8 mouse cellular contexts compared by ENCODE assay signal in genomic region chr9:14750901-14751502, GRCm38 (mm10). TPM values are rescaled to one million over a fixed set of nuclear protein-coding genes. Genes with fewer than 3 reads are reported as not detected.
DNase-seq lines count a peak whose midpoint lies in the region; ATAC-seq and TF ChIP-seq lines count a peak whose summit lies in the region.

No protein-coding gene starts in this region.

- no peak for TF ChIP-seq CTCF in bone marrow macrophage, adult 2 months (IDR thresholded peaks at IDR 0.05; ENCODE audit: low read depth, low read length)

- DNase-seq in kidney, adult 9 months: no peak
- peak; percentile 28 for DNase-seq in heart, postnatal 4 days
- no peak for DNase-seq in right cerebral cortex, postnatal 36 days (ENCODE audit: low spot score in 2 of 2)
- DNase-seq in embryo, embryonic 10.5 days (ENCODE audit: low spot score): no peak

- H3K9ac ChIP-seq in kidney, embryonic 14.5 days (ENCODE audit: low read depth, low read length): peak overlapping the region; percentile 73
- H3K9ac ChIP-seq in lung, embryonic 15.5 days: peak overlapping the region; percentile 49

- H3K4me1 ChIP-seq in kidney, embryonic 14.5 days (ENCODE audit: control insufficient read depth, insufficient read depth, low read length): peaks cover 10% of the 10 kb centered on the region; the same call in 1 of the 2 replicates
- H3K4me1 ChIP-seq in bone marrow macrophage, adult 2 months (ENCODE audit: control insufficient read depth, insufficient read depth, low read length): peaks cover 4% of the 10 kb centered on the region
- peaks cover 13% of the 10 kb centered on the region for H3K4me1 ChIP-seq in lung, embryonic 15.5 days

- ATAC-seq in kidney, embryonic 14.5 days (ENCODE audit: low FRiP score, low TSS enrichment): 0 out of 2 replicates have a peak, but pooled peaks have one; percentile 4
- ATAC-seq in lung, embryonic 15.5 days (ENCODE audit: borderline replicate concordance, extremely low read depth, low FRiP score, low TSS enrichment): no peak
- no peak for ATAC-seq in activated CD4-positive, CD25-positive, alpha-beta regulatory T cell, adult 4 months

- no peak for TF ChIP-seq POLR2A in bone marrow macrophage, adult 2 months (IDR thresholded peaks at IDR 0.05; ENCODE audit: borderline replicate concordance, low read depth, low read length)

- H3K4me3 ChIP-seq in kidney, embryonic 14.5 days (ENCODE audit: low read length): peak overlapping the region; percentile 52
- H3K4me3 ChIP-seq in bone marrow macrophage, adult 2 months (ENCODE audit: insufficient read depth, low read length): peak overlapping the region; percentile 67
- peak overlapping the region; percentile 50 for H3K4me3 ChIP-seq in lung, embryonic 15.5 days

- H3K27ac ChIP-seq in kidney, embryonic 14.5 days (ENCODE audit: low read depth, low read length): no peak overlapping the region
- no peak overlapping the region for H3K27ac ChIP-seq in bone marrow macrophage, adult 2 months (ENCODE audit: insufficient read depth, low read depth, low read length)
- H3K27ac ChIP-seq in lung, embryonic 15.5 days: no peak overlapping the region

- H3K36me3 ChIP-seq in kidney, embryonic 14.5 days (ENCODE audit: control insufficient read depth, insufficient read depth, low read length): no peaks in the 10 kb centered on the region
- no peaks in the 10 kb centered on the region for H3K36me3 ChIP-seq in lung, embryonic 15.5 days

- H3K4me2 ChIP-seq in kidney, embryonic 14.5 days (replicated peaks; ENCODE audit: low read depth, low read length): peak overlapping the region; percentile 92
- peak overlapping the region; percentile 98 for H3K4me2 ChIP-seq in lung, embryonic 15.5 days

- H3K9me3 ChIP-seq in kidney, embryonic 14.5 days (ENCODE audit: control insufficient read depth, low read length): no peaks in the 10 kb centered on the region
- no peaks in the 10 kb centered on the region for H3K9me3 ChIP-seq in lung, embryonic 15.5 days

- WGBS in kidney, embryonic 14.5 days: 62% methylated on average over 42 of the region's 42 CpGs
- 54% methylated on average over 42 of the region's 42 CpGs for WGBS in lung, embryonic 15.5 days

- H3K27me3 ChIP-seq in kidney, embryonic 14.5 days (ENCODE audit: control insufficient read depth, insufficient read depth, low read length): peaks cover 8% of the 10 kb centered on the region
- peaks cover 7% of the 10 kb centered on the region; the same call in 1 of the 2 replicates for H3K27me3 ChIP-seq in lung, embryonic 15.5 days

RNA-seq across cellular contexts. Expression of gene Fut4, which starts 1.2 kb away (rescaled TPM):
- 1.5 and 3.5 TPM in 2 replicates for polyA plus RNA-seq in kidney, embryonic 14.5 days (2014; fragmentation: Nextera tagmentation; extraction: Ambion mirVana)
- 2.4 and 3.0 TPM in 2 replicates for polyA plus RNA-seq in bone marrow macrophage, adult 2 months (2012; ENCODE audit: insufficient read depth, insufficient read length, missing spikeins)
- under 1 TPM; 0.91 to 0.95 TPM for total RNA-seq in heart, postnatal 4 days (2021)
- 2.9 and 3.6 TPM in 2 replicates for polyA plus RNA-seq in lung, embryonic 15.5 days (2015; fragmentation: Nextera tagmentation; extraction: Ambion mirVana)
- under 1 TPM; 0.08 to 0.14 TPM for polyA plus RNA-seq in activated CD4-positive, CD25-positive, alpha-beta regulatory T cell, adult 4 months (2017; shearing (Covaris generic))

RNA-seq across cellular contexts. Expression of gene Piwil4, which starts 10.5 kb away (rescaled TPM):
- not detected in 2 replicates for polyA plus RNA-seq in kidney, embryonic 14.5 days (2014; fragmentation: Nextera tagmentation; extraction: Ambion mirVana)
- polyA plus RNA-seq in bone marrow macrophage, adult 2 months (2012; ENCODE audit: insufficient read depth, insufficient read length, missing spikeins): not detected in 2 replicates
- not detected for total RNA-seq in heart, postnatal 4 days (2021)
- polyA plus RNA-seq in lung, embryonic 15.5 days (2015; fragmentation: Nextera tagmentation; extraction: Ambion mirVana): 0.23 and 0.25 TPM in 2 replicates
- under 1 TPM in 1 of 2 experiments, not detected in 1; 0.45 TPM for polyA plus RNA-seq in activated CD4-positive, CD25-positive, alpha-beta regulatory T cell, adult 4 months (2017; shearing (Covaris generic))

RNA-seq across cellular contexts. Expression of gene 1700012B09Rik, which starts 19.8 kb away (rescaled TPM):
- polyA plus RNA-seq in kidney, embryonic 14.5 days (2014; fragmentation: Nextera tagmentation; extraction: Ambion mirVana): not detected in 2 replicates
- not detected in 2 replicates for polyA plus RNA-seq in bone marrow macrophage, adult 2 months (2012; ENCODE audit: insufficient read depth, insufficient read length, missing spikeins)
- total RNA-seq in heart, postnatal 4 days (2021): not detected
- polyA plus RNA-seq in lung, embryonic 15.5 days (2015; fragmentation: Nextera tagmentation; extraction: Ambion mirVana): 2.5 and 3.4 TPM in 2 replicates
- polyA plus RNA-seq in activated CD4-positive, CD25-positive, alpha-beta regulatory T cell, adult 4 months (2017; shearing (Covaris generic)): not detected

RNA-seq across cellular contexts. Expression of gene Mre11a, which starts 33.5 kb away (rescaled TPM):
- polyA plus RNA-seq in kidney, embryonic 14.5 days (2014; fragmentation: Nextera tagmentation; extraction: Ambion mirVana): 25.8 and 36.9 TPM in 2 replicates
- 22.0 and 25.2 TPM in 2 replicates for polyA plus RNA-seq in bone marrow macrophage, adult 2 months (2012; ENCODE audit: insufficient read depth, insufficient read length, missing spikeins)
- 10 to 100 TPM; 16.6 to 21.9 TPM for total RNA-seq in heart, postnatal 4 days (2021)
- 28.0 and 28.7 TPM in 2 replicates for polyA plus RNA-seq in lung, embryonic 15.5 days (2015; fragmentation: Nextera tagmentation; extraction: Ambion mirVana)
- polyA plus RNA-seq in activated CD4-positive, CD25-positive, alpha-beta regulatory T cell, adult 4 months (2017; shearing (Covaris generic)): 10 to 100 TPM; 19.6 to 24.6 TPM

RNA-seq across cellular contexts. Expression of gene Ankrd49, which starts 33.7 kb away (rescaled TPM):
- polyA plus RNA-seq in kidney, embryonic 14.5 days (2014; fragmentation: Nextera tagmentation; extraction: Ambion mirVana): 44.5 and 46.8 TPM in 2 replicates
- polyA plus RNA-seq in bone marrow macrophage, adult 2 months (2012; ENCODE audit: insufficient read depth, insufficient read length, missing spikeins): 12.7 and 19.1 TPM in 2 replicates
- total RNA-seq in heart, postnatal 4 days (2021): 10 to 100 TPM; 11.3 to 12.7 TPM
- polyA plus RNA-seq in lung, embryonic 15.5 days (2015; fragmentation: Nextera tagmentation; extraction: Ambion mirVana): 36.1 and 38.0 TPM in 2 replicates
- 10 to 100 TPM; 25.5 to 30.9 TPM for polyA plus RNA-seq in activated CD4-positive, CD25-positive, alpha-beta regulatory T cell, adult 4 months (2017; shearing (Covaris generic))
